Mouse (Mus musculus) ES-Bruce4 (cell line): ENCODE results near the gene Dnpep. TPM values are rescaled to one million over a fixed set of nuclear protein-coding genes. Genes with fewer than 3 reads are reported as not detected.

ENCODE experiments used
- H3K27ac ChIP-seq: 2 replicates; pipeline ENCODE4 v1.5.1; 2012; ENCODE audit warnings: low read length, inconsistent platforms; ENCODE audit not compliant: insufficient read depth
- H3K27me3 ChIP-seq: 2 replicates; pipeline ENCODE4 v1.6.1; 2012; ENCODE audit warnings: mild to moderate bottlenecking, low read length, inconsistent platforms; ENCODE audit not compliant: control insufficient read depth, poor library complexity, insufficient read depth, severe bottlenecking
- H3K36me3 ChIP-seq: 2 replicates; pipeline ENCODE4 v1.6.1; 2012; ENCODE audit warnings: inconsistent platforms, mild to moderate bottlenecking, low read length, moderate library complexity; ENCODE audit not compliant: control insufficient read depth, poor library complexity, insufficient read depth, severe bottlenecking
- H3K4me1 ChIP-seq: one replicate; pipeline ENCODE4 v1.8.1; 2011; ENCODE audit warnings: low read length; ENCODE audit not compliant: control insufficient read depth, insufficient read depth
- H3K4me3 ChIP-seq: 2 replicates; pipeline ENCODE4 v1.5.1; 2011; ENCODE audit warnings: low read depth, mild to moderate bottlenecking, low read length
- H3K9ac ChIP-seq: 2 replicates; pipeline ENCODE4 v1.6.1; 2012; ENCODE audit warnings: low read depth, mild to moderate bottlenecking, inconsistent platforms; ENCODE audit not compliant: poor library complexity, severe bottlenecking
- H3K9me3 ChIP-seq: replicated peaks from 2 replicates; pipeline ENCODE4 v1.6.1; 2012; ENCODE audit warnings: mild to moderate bottlenecking, low read length, inconsistent platforms; ENCODE audit not compliant: control insufficient read depth, poor library complexity, insufficient read depth, severe bottlenecking
- CTCF ChIP-seq: IDR thresholded peaks from one replicate; pipeline ENCODE4 v1.8.1; 2011; ENCODE audit warnings: low read depth, low read length
- EP300 ChIP-seq: IDR thresholded peaks from 2 replicates; pipeline ENCODE4 v1.6.1; 2011; ENCODE audit warnings: low read depth, low read length; ENCODE audit not compliant: insufficient read depth
- POLR2A ChIP-seq: IDR thresholded peaks from one replicate; pipeline ENCODE4 v1.8.1; 2011; ENCODE audit warnings: low read length; ENCODE audit not compliant: insufficient read depth
- polyA plus RNA-seq: library from polyadenylated mRNA; stranded (reverse); fragments of >200 nt; gene quantifications from 2 replicates; pipeline ENCODE4 v1.2.4, GENCODE M21; 2011; ENCODE audit warnings: low read depth; ENCODE audit not compliant: missing spikeins, insufficient read depth, insufficient read length

Dnpep gene
- polyA plus RNA-seq, 1 experiment = 104 TPM

DNA sequence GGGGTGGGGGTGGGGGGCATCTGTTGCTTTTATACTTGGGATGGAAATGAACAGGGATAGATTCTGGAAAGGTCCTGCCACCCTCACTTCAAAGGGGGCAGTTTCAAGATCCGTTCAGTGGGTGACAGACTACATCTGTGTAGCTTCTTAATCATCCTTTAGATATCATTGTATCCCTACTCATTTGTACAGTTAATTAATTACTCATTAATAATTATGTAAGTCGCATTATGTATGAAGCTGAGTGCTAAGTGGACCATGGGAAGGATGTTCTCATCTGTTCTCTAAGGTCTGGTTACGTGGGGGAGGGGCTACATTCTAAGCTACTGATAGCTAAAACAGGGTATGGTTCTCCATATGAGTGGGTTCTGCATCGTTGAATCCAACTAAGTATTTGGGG is 946 bp upstream of the Dnpep start:
- H3K9me3 ChIP-seq = no peaks in the 10 kb centered on the region
- H3K4me1 ChIP-seq = peaks cover 2% of the 10 kb centered on the region
- H3K36me3 ChIP-seq = no peaks in the 10 kb centered on the region
- no peak overlapping the region for H3K4me3 ChIP-seq
- TF ChIP-seq EP300 = no peak
- no peak for TF ChIP-seq POLR2A
- TF ChIP-seq CTCF = no peak
- no peaks in the 10 kb centered on the region for H3K27me3 ChIP-seq
- peak overlapping the region; percentile 33; the same call in 1 of the 2 replicates for H3K27ac ChIP-seq
- H3K9ac ChIP-seq = peak overlapping the region; percentile 58; the same call in 1 of the 2 replicates

DNA sequence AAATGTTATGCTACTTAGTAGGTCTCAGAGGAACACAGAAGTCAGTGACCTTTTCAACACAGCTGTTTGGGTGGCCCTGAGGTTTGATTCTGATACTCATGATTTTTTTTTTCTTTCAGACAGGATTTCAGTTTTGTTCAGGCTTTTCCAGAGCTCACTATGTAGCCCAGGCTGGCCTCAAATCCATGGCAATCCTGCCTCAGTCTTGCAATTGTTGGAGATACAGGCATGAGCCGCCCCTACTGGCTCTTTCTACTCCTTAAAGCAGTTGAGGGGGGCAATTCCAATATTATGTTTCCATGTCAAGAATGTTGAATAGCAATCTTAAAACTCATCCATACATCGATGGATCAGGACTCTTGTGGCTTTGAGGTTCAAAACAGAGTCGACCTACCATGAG is 511 bp upstream of the Dnpep start:
- peaks cover 2% of the 10 kb centered on the region for H3K4me1 ChIP-seq
- peak overlapping the region; percentile 33; the same call in 1 of the 2 replicates for H3K27ac ChIP-seq
- TF ChIP-seq EP300 (no peak), CTCF (no peak), POLR2A (no peak)
- no peaks in the 10 kb centered on the region for H3K36me3 ChIP-seq
- peak overlapping the region; percentile 58 for H3K9ac ChIP-seq
- H3K4me3 ChIP-seq = no peak overlapping the region
- H3K27me3 ChIP-seq = no peaks in the 10 kb centered on the region
- H3K9me3 ChIP-seq = no peaks in the 10 kb centered on the region

DNA sequence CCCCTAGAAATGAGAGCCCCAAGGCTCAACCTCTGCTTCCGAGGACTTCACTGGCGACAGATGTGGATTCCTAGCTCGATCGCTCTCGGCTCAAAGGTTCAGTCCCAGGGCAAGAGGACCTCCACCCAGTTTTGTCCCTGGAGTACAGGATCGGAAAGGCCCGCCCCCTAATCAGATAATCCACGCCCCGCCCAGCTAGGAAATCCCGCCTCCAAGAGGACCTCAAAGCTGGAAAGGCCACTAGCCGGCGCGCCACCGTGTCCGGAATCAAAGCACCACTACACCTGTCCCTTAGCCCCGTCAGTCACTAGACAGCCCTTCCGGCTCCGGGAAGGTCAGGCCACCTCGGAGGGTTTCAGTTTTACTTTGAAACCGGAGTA is 939 bp downstream of the Dnpep start:
- Histone ChIP-seq H3K27ac (peak overlapping the region; percentile 80), H3K27me3 (no peaks in the 10 kb centered on the region), H3K4me1 (peaks cover 2% of the 10 kb centered on the region), H3K9ac (peak overlapping the region; percentile 76), H3K9me3 (no peaks in the 10 kb centered on the region), H3K4me3 (peak overlapping the region; percentile 86), H3K36me3 (peaks cover 5% of the 10 kb centered on the region)
- no peak for TF ChIP-seq EP300
- TF ChIP-seq POLR2A = peak; percentile 69

DNA sequence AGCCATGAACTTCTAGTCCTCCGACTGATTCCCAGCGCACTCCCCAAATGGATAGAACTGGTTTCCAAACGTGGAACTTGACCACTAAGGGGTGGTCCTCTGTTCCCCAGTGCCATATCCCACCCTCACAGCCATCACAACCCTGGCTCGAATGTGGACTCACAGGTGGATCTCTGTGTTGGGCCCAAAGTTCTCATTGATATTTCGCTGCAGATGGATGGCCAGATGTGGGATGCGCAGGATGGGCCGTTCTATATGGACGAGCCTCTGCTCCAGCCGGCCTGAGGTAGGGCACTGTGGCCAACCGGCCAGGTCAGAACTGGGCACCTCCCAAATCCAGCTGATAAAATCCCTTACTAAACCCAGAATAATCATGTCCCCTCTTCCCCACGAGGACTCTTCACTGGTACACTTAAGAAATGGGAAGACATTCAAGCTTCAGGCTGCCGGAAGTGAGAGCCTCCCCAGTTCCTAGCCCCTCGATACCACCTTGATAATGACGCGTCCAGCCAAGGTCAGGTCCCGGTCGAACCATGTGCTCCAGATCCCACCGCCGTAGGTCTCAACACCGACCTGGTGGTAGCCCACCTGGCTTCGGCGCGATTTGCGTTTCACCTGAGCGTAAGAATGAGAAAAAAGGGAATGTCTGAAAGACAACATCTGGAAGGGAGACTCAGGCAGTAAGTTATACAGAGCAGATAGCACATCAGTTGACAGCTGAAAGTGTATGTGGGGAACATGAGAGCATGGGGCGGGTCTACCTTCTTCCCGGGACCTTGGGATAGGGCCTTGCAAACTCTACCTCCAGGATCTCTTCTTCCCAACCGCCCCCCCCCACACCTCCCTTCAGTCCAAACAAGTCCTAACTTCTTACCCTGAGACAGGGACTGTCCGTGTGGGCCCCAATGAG is 2.1 kb downstream of the Dnpep start:
- no peaks in the 10 kb centered on the region for H3K9me3 ChIP-seq
- peak overlapping the region; percentile 86 for H3K4me3 ChIP-seq
- H3K27ac ChIP-seq = peak overlapping the region; percentile 80; the same call in 1 of the 2 replicates
- H3K27me3 ChIP-seq = no peaks in the 10 kb centered on the region
- no peak for TF ChIP-seq EP300
- TF ChIP-seq POLR2A = no peak
- TF ChIP-seq CTCF = no peak
- peaks cover 12% of the 10 kb centered on the region for H3K36me3 ChIP-seq
- H3K4me1 ChIP-seq = peaks cover 2% of the 10 kb centered on the region
- peak overlapping the region; percentile 76 for H3K9ac ChIP-seq

DNA sequence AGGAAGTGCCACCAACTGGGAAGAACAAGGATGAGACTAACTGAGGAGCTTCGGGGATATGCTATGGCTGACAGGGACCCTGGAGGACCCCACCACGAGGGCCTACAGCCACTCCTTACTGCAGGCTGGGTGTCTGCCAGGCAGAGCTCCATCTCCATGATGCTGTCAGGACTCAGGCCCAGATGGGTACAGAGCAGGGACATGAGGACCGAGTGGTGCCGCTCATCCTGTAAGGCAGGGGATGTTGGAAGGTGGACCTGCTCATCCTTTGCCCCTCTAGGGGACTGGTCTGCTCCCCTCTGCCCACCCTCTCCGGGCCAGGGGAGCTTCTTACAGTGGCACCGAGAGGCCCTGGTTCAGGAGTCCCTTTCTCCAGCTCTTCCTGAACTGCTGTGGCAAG is 2.8 kb downstream of the Dnpep start:
- H3K36me3 ChIP-seq = peaks cover 17% of the 10 kb centered on the region
- H3K4me3 ChIP-seq = no peak overlapping the region
- H3K9ac ChIP-seq = no peak overlapping the region
- no peak for TF ChIP-seq EP300
- no peak for TF ChIP-seq POLR2A
- no peak for TF ChIP-seq CTCF
- no peak overlapping the region for H3K27ac ChIP-seq
- H3K27me3 ChIP-seq = no peaks in the 10 kb centered on the region
- peaks cover 2% of the 10 kb centered on the region for H3K4me1 ChIP-seq
- H3K9me3 ChIP-seq = no peaks in the 10 kb centered on the region

DNA sequence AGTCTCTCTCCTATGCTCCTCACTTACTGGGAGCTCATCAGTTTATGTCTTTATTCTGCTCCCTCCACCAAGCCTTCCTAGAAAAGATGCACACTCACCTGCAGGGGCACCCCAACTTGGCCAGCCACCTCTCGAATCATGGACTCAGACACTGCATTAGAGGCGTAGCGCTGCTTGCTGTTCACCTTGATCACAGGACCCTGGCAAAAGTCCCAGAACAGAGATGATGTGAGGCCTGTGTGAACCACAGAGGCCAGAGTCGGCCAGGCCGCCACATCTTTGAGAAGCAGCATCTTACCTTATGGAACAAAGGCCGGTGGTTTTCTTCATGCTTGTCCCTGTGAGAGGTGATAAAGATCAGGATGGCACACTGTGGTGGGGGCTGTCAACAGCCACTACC is 6.1 kb downstream of the Dnpep start:
- H3K36me3 ChIP-seq = peaks cover 23% of the 10 kb centered on the region
- H3K9me3 ChIP-seq = no peaks in the 10 kb centered on the region
- H3K9ac ChIP-seq = no peak overlapping the region
- H3K4me1 ChIP-seq = peaks cover 2% of the 10 kb centered on the region
- no peak overlapping the region for H3K27ac ChIP-seq
- TF ChIP-seq POLR2A (no peak), EP300 (no peak), CTCF (no peak)
- H3K27me3 ChIP-seq = no peaks in the 10 kb centered on the region
- H3K4me3 ChIP-seq = no peak overlapping the region
